Mouse (Mus musculus): ENCODE measurements at regions not wholly inside any gene's neighbourhood (a gene's known extent, or its start where the extent isn't known, plus 50 kb on each side); places are given as distances from the start of the nearest gene placed in this dataset.

- peak; percentile 90 for TF ChIP-seq CTCF (conservative IDR thresholded peaks at IDR 0.05)
- H3K4me3 ChIP-seq, result no peak overlapping the region
- peak; percentile 41 to 65 for DNase-seq (ENCODE audit: low spot score in 2 of 2)
- H3K27ac ChIP-seq, result no peak overlapping the region
These were observed 715.4 kb upstream of the Cblb start for GRCm38 (mm10) chr16:51315608-51316007.

GRCm38 (mm10) chr16:51332262-51332661 is 698.8 kb upstream of the Cblb start:
- H3K27ac ChIP-seq, result no peak overlapping the region
- TF ChIP-seq CTCF (conservative IDR thresholded peaks at IDR 0.05), result no peak
- DNase-seq (ENCODE audit: low spot score in 2 of 2), result no peak
- H3K4me3 ChIP-seq, result no peak overlapping the region

GRCm38 (mm10) chr16:51334972-51335371 is 696.1 kb upstream of the Cblb start:
- Histone ChIP-seq H3K4me3 (no peak overlapping the region), H3K27ac (no peak overlapping the region)
- DNase-seq (ENCODE audit: low spot score in 2 of 2), result no peak
- TF ChIP-seq CTCF (conservative IDR thresholded peaks at IDR 0.05), result no peak

- no peak overlapping the region for H3K4me3 ChIP-seq
- peak; percentile 68 for TF ChIP-seq CTCF (conservative IDR thresholded peaks at IDR 0.05)
- H3K27ac ChIP-seq, result no peak overlapping the region
- no peak for DNase-seq (ENCODE audit: low spot score in 2 of 2)
These were observed 683.9 kb upstream of the Cblb start for GRCm38 (mm10) chr16:51347120-51347519.

GRCm38 (mm10) chr16:51352151-51352550 is 678.9 kb upstream of the Cblb start:
- H3K4me3 ChIP-seq, result no peak overlapping the region
- TF ChIP-seq CTCF (conservative IDR thresholded peaks at IDR 0.05), result no peak
- peak; percentile 6 to 13 for DNase-seq (ENCODE audit: low spot score in 2 of 2)
- no peak overlapping the region for H3K27ac ChIP-seq

GRCm38 (mm10) chr16:51353791-51354190 is 677.2 kb upstream of the Cblb start:
- no peak overlapping the region for H3K27ac ChIP-seq

GRCm38 (mm10) chr16:51370070-51370469 is 661.0 kb upstream of the Cblb start:
- H3K27ac ChIP-seq, result no peak overlapping the region
- no peak for TF ChIP-seq CTCF (conservative IDR thresholded peaks at IDR 0.05)
- no peak for DNase-seq (ENCODE audit: low spot score in 2 of 2)
- H3K4me3 ChIP-seq, result no peak overlapping the region

More at GRCm38 (mm10) chr16:51353791-51354190, 677.2 kb upstream of the Cblb start:
- no peak for DNase-seq (ENCODE audit: low spot score in 2 of 2)
- H3K4me3 ChIP-seq, result no peak overlapping the region
- TF ChIP-seq CTCF (conservative IDR thresholded peaks at IDR 0.05), result no peak

- no peak for TF ChIP-seq CTCF (conservative IDR thresholded peaks at IDR 0.05)
- no peak for DNase-seq (ENCODE audit: low spot score in 2 of 2)
- no peak overlapping the region for H3K4me3 ChIP-seq
- no peak overlapping the region for H3K27ac ChIP-seq
These were observed 644.6 kb upstream of the Cblb start for GRCm38 (mm10) chr16:51386456-51386855.

- TF ChIP-seq CTCF (conservative IDR thresholded peaks at IDR 0.05), result no peak
- no peak for DNase-seq (ENCODE audit: low spot score in 2 of 2)
- no peak overlapping the region for H3K4me3 ChIP-seq
- no peak overlapping the region for H3K27ac ChIP-seq
These were observed 643.5 kb upstream of the Cblb start for GRCm38 (mm10) chr16:51387498-51387897.

GRCm38 (mm10) chr16:51393871-51394270 is 637.2 kb upstream of the Cblb start:
- TF ChIP-seq CTCF (conservative IDR thresholded peaks at IDR 0.05), result no peak
- DNase-seq (ENCODE audit: low spot score in 2 of 2), result no peak
- Histone ChIP-seq H3K4me3 (no peak overlapping the region), H3K27ac (no peak overlapping the region)
